Mouse (Mus musculus) hindbrain, postnatal 0 days (tissue): ENCODE measurements around the gene Wipf3. TPM values are rescaled to one million over a fixed set of nuclear protein-coding genes. Genes with fewer than 3 reads are reported as not detected.

ENCODE experiments used
- ATAC-seq: fragments of 200-750 bp; cut with Nextera tagmentation; 2 replicates; pipeline ENCODE4 v1.8.0; 2017; ENCODE audit warnings: mild to moderate bottlenecking, moderate TSS enrichment, moderate library complexity
- DNase-seq: peaks from one replicate; pipeline ENCODE4 v3.0.0-alpha.2; 2015; ENCODE audit warnings: low spot score
- H3K27ac ChIP-seq: fragments of 300-500 bp; sonication (generic); 2 replicates; pipeline ENCODE4 v1.5.1; 2014; ENCODE audit warnings: mild to moderate bottlenecking
- H3K27me3 ChIP-seq: fragments of 300-500 bp; sonication (generic); 2 replicates; pipeline ENCODE4 v1.6.1; 2014; ENCODE audit warnings: low read length, mixed read lengths; ENCODE audit not compliant: insufficient read depth
- H3K36me3 ChIP-seq: fragments of 300-500 bp; sonication (generic); 2 replicates; pipeline ENCODE4 v1.6.1; 2014; ENCODE audit warnings: low read length, mixed read lengths; ENCODE audit not compliant: insufficient read depth
- H3K4me1 ChIP-seq: fragments of 300-500 bp; sonication (generic); 2 replicates; pipeline ENCODE4 v1.6.1; 2014; ENCODE audit warnings: antibody characterized with exemption, low read length, mixed read lengths; ENCODE audit not compliant: insufficient read depth
- H3K4me2 ChIP-seq: fragments of 300-500 bp; sonication (generic); 2 replicates; pipeline ENCODE4 v1.6.1; 2014; ENCODE audit warnings: low read depth, mild to moderate bottlenecking, low read length, moderate library complexity, mixed read lengths
- H3K4me3 ChIP-seq: fragments of 300-500 bp; sonication (generic); 2 replicates; pipeline ENCODE4 v1.5.1; 2014; ENCODE audit warnings: low read length
- H3K9ac ChIP-seq: fragments of 300-500 bp; sonication (generic); replicated peaks from 2 replicates; pipeline ENCODE4 v1.6.1; 2014; ENCODE audit warnings: mild to moderate bottlenecking, low read length, moderate library complexity, mixed read lengths
- H3K9me3 ChIP-seq: fragments of 300-500 bp; sonication (generic); 2 replicates; pipeline ENCODE4 v1.6.1; 2016; ENCODE audit warnings: low read length, mixed read lengths
- CTCF ChIP-seq: IDR thresholded peaks from 2 replicates; pipeline ENCODE4 v1.5.1; 2016; ENCODE audit warnings: antibody characterized with exemption, control low read depth, low read depth
- whole genome bisulfite sequencing: fragments of 180-500 bp; shearing (Covaris S2); extraction: QIAGEN DNeasy Blood & Tissue Kit; methylation state at CpG from one replicate; pipeline ENCODE4 v1.1.7; 2014; 5-methylcytosine and 5-hydroxymethylcytosine counted together
- polyA plus RNA-seq: library from polyadenylated mRNA; unstranded; fragments of >200 nt; fragmentation: Nextera tagmentation; extraction: Ambion mirVana; gene quantifications from 2 replicates; pipeline ENCODE4 v1.2.1, GENCODE M21; 2015
- total RNA-seq: library from RNA; depleted of rRNA; stranded (reverse); fragments of >200 nt; gene quantifications from 2 replicates; pipeline ENCODE4 v1.2.3, GENCODE M21; 2014

Wipf3 gene
- total and polyA plus RNA-seq, 2 experiments from 2014 or later: 1.0 to 4.2 TPM

- ATAC-seq (no peak), DNase-seq (no peak)
- H3K27ac ChIP-seq: peak overlapping the region; percentile 32; the same call in 1 of the 2 replicates
- H3K4me3 ChIP-seq: no peak overlapping the region
- H3K9me3 ChIP-seq: no peaks in the 10 kb centered on the region
- H3K4me1 ChIP-seq: no peaks in the 10 kb centered on the region; the same call in 1 of the 2 replicates
- TF ChIP-seq CTCF: no peak
- H3K4me2 ChIP-seq: no peak overlapping the region
- H3K27me3 ChIP-seq: no peaks in the 10 kb centered on the region
- WGBS: 74% methylated on average over 7 of the region's 7 CpGs
- no peak overlapping the region for H3K9ac ChIP-seq
- H3K36me3 ChIP-seq: no peaks in the 10 kb centered on the region; the same call in 1 of the 2 replicates
Measured at GRCm38 (mm10) chr6:54539396-54539795, 110.0 kb downstream of the Wipf3 start.

DNA sequence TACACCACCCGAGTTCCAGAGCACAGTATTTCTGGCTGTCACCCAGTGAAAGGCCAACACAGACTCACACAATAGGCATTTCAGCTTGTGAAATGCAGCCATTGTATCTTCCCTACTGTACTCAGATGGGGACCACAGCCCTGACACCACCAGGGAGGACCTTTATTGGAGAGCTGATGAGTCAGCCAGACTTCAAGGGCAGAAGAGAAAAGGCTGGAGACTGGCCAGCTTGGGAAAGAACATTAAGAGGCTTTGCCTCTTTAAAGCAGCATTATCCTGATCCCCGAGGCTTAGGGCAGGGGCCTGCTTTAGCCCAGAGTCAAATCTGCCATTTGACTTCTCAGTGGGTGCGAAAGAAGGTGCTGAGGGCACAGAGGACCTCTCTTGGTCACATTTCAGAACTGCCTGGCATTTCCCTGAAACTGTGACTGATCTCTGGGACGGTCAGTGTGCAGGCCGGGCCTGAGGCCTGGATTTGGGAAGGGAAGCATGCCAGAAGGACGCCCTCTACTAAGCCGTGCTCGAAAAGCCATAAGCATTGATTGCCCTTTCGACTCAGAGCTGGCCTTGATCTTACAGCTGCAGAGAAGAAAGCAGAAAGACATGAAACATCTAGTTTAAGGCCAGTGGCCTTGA is 111.0 kb downstream of the Wipf3 start:
- Histone ChIP-seq H3K9ac (no peak overlapping the region), H3K9me3 (no peaks in the 10 kb centered on the region), H3K27me3 (no peaks in the 10 kb centered on the region), H3K4me1 (no peaks in the 10 kb centered on the region; the same call in 1 of the 2 replicates), H3K27ac (peak overlapping the region; percentile 15; the same call in 1 of the 2 replicates), H3K36me3 (no peaks in the 10 kb centered on the region; the same call in 1 of the 2 replicates), H3K4me2 (no peak overlapping the region), H3K4me3 (no peak overlapping the region)
- 46% methylated on average over 9 of the region's 9 CpGs for WGBS
- DNase-seq: peak; percentile 23
- TF ChIP-seq CTCF: no peak
- peak; percentile 50 for ATAC-seq

GRCm38 (mm10) chr6:54542836-54543235 is 113.4 kb downstream of the Wipf3 start:
- WGBS: 67% methylated on average over 7 of the region's 7 CpGs
- no peak for TF ChIP-seq CTCF

DNA sequence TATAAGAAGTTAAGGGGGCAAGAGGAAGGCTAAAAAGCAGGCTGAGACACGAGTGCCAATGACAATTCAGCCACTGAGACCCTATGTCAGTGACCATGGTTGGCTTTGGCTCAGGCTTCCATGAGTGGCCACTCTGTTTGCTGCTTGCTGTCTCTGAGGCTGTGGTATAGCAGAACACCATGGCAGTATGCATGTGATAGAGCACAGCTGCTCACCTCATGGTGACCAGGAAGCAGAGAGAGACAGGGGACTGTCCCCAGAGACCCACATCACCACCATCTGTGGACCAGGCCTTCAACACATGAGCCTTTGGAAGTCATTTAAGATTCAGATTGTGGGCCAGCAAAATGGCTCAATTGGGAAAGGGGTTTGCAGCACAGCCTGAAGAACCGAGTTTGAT is 114.2 kb downstream of the Wipf3 start:
- WGBS: 87% methylated on average over 2 of the region's 2 CpGs
- TF ChIP-seq CTCF: no peak
- Histone ChIP-seq H3K4me2 (no peak overlapping the region), H3K4me3 (no peak overlapping the region), H3K36me3 (no peaks in the 10 kb centered on the region; the same call in 1 of the 2 replicates), H3K4me1 (no peaks in the 10 kb centered on the region; the same call in 1 of the 2 replicates), H3K9ac (no peak overlapping the region), H3K27me3 (no peaks in the 10 kb centered on the region), H3K27ac (no peak overlapping the region), H3K9me3 (no peaks in the 10 kb centered on the region)
- DNase-seq (no peak), ATAC-seq (no peak)

More at GRCm38 (mm10) chr6:54542836-54543235, 113.4 kb downstream of the Wipf3 start:
- H3K4me1 ChIP-seq: no peaks in the 10 kb centered on the region; the same call in 1 of the 2 replicates
- no peak overlapping the region for H3K4me2 ChIP-seq
- no peak for DNase-seq
- no peak overlapping the region for H3K27ac ChIP-seq
- no peaks in the 10 kb centered on the region for H3K9me3 ChIP-seq
- H3K4me3 ChIP-seq: no peak overlapping the region
- H3K9ac ChIP-seq: no peak overlapping the region
- no peaks in the 10 kb centered on the region for H3K27me3 ChIP-seq
- no peaks in the 10 kb centered on the region; the same call in 1 of the 2 replicates for H3K36me3 ChIP-seq
- no peak for ATAC-seq

GRCm38 (mm10) chr6:54548314-54549019 is 119.1 kb downstream of the Wipf3 start:
- H3K4me2 ChIP-seq: no peak overlapping the region
- H3K9ac ChIP-seq: no peak overlapping the region
- 36% methylated on average over 13 of the region's 13 CpGs for WGBS
- H3K27ac ChIP-seq: no peak overlapping the region
- ATAC-seq (no peak; the same call in 1 of the 2 replicates), DNase-seq (peak; percentile 31)
- no peaks in the 10 kb centered on the region for H3K27me3 ChIP-seq
- peaks cover 11% of the 10 kb centered on the region; the same call in 1 of the 2 replicates for H3K4me1 ChIP-seq
- H3K4me3 ChIP-seq: no peak overlapping the region
- H3K36me3 ChIP-seq: no peaks in the 10 kb centered on the region; the same call in 1 of the 2 replicates
- TF ChIP-seq CTCF: no peak
- no peaks in the 10 kb centered on the region for H3K9me3 ChIP-seq

GRCm38 (mm10) chr6:54549311-54549710 is 119.9 kb downstream of the Wipf3 start:
- ATAC-seq: no peak
- no peaks in the 10 kb centered on the region for H3K36me3 ChIP-seq
- TF ChIP-seq CTCF: no peak
- no peak overlapping the region for H3K9ac ChIP-seq
- no peak for DNase-seq
- H3K9me3 ChIP-seq: no peaks in the 10 kb centered on the region
- H3K4me1 ChIP-seq: peaks cover 19% of the 10 kb centered on the region
- H3K4me3 ChIP-seq: no peak overlapping the region
- no peak overlapping the region for H3K4me2 ChIP-seq
- H3K27ac ChIP-seq: no peak overlapping the region
- 68% methylated on average over 4 of the region's 4 CpGs for WGBS
- H3K27me3 ChIP-seq: no peaks in the 10 kb centered on the region
